25 mouse cellular contexts compared by ENCODE assay signal in genomic region chr11:60073121-60073520, GRCm38 (mm10).
"Had no signal": no experiment of that assay in that cellular context is flagged by ENCODE, and none has a peak within 500 bp of the region (broad histone marks: within the 10 kb centered on the region; RNA-seq: fewer than 3 reads in every experiment).

No protein-coding gene starts in this region.

- H3K27ac ChIP-seq: gastrocnemius, adult 2 months; heart, adult 2 months; heart, embryonic 13.5 days; heart, embryonic 15.5 days; hindbrain, embryonic 13.5 days; hindbrain, embryonic 15.5 days; hindbrain, postnatal 0 days; limb, embryonic 13.5 days; limb, embryonic 15.5 days; liver, embryonic 12.5 days; liver, embryonic 14.5 days had no signal

- H3K9ac ChIP-seq: heart, embryonic 13.5 days; heart, embryonic 15.5 days; hindbrain, embryonic 13.5 days; hindbrain, embryonic 15.5 days; limb, embryonic 13.5 days; limb, embryonic 15.5 days; liver, embryonic 12.5 days; liver, embryonic 14.5 days had no signal

- H3K4me3 ChIP-seq: gastrocnemius, adult 2 months; heart, adult 2 months; heart, embryonic 13.5 days; heart, embryonic 15.5 days; hindbrain, embryonic 13.5 days; hindbrain, embryonic 15.5 days; limb, embryonic 13.5 days; limb, embryonic 15.5 days; liver, embryonic 12.5 days had no signal

- H3K4me2 ChIP-seq: heart, embryonic 11.5 days; heart, embryonic 13.5 days; heart, embryonic 15.5 days; hindbrain, embryonic 13.5 days; hindbrain, embryonic 15.5 days; limb, embryonic 13.5 days; limb, embryonic 15.5 days; liver, embryonic 12.5 days had no signal

- H3K9me3 ChIP-seq: heart, embryonic 13.5 days; heart, embryonic 15.5 days; hindbrain, embryonic 13.5 days; hindbrain, embryonic 15.5 days; limb, embryonic 13.5 days; limb, embryonic 15.5 days; liver, embryonic 12.5 days had no signal

- H3K36me3 ChIP-seq: heart, embryonic 13.5 days; heart, embryonic 15.5 days; hindbrain, embryonic 13.5 days; hindbrain, embryonic 15.5 days; limb, embryonic 13.5 days; limb, embryonic 15.5 days; liver, embryonic 12.5 days had no signal

- H3K27me3 ChIP-seq: hindbrain, embryonic 13.5 days; hindbrain, embryonic 15.5 days; limb, embryonic 13.5 days; limb, embryonic 15.5 days had no signal

- H3K4me1 ChIP-seq: heart, embryonic 15.5 days; hindbrain, embryonic 15.5 days; limb, embryonic 13.5 days had no signal

- DNase-seq: gastrocnemius, adult 2 months; gastrocnemius, postnatal 10 days; gastrocnemius, postnatal 25 days; heart, adult 11 months; heart, adult 2 months; heart, postnatal 14 days; heart, postnatal 36 days; kidney, adult 11 months; kidney, adult 2 months; kidney, adult 9 months; kidney, postnatal 10 days; kidney, postnatal 25 days; layer of hippocampus, adult 9-11 months; left cerebral cortex, postnatal 4 days had no signal

- ATAC-seq: intestine, embryonic 16.5 days; liver, embryonic 12.5 days had no signal
